Mouse (Mus musculus) urinary bladder, postnatal 36 days (tissue): ENCODE measurements around the gene Mfsd13b.
"Not testable (repeated sequence)": the region's sequence is repeated elsewhere in the genome, so short reads cannot be mapped to it uniquely, and the experiment has no call there.

ENCODE experiments used
- DNase-seq, 2 experiments: peaks; one replicate each; pipeline ENCODE4 v3.0.0; 2022; ENCODE audit warnings: low spot score in 2 of 2, mixed read lengths in 1 of 2

Mfsd13b gene

GRCm38 (mm10) chr7:120982968-120983367 is 659 bp downstream of the Mfsd13b start:
- DNase-seq = no peak

DNA sequence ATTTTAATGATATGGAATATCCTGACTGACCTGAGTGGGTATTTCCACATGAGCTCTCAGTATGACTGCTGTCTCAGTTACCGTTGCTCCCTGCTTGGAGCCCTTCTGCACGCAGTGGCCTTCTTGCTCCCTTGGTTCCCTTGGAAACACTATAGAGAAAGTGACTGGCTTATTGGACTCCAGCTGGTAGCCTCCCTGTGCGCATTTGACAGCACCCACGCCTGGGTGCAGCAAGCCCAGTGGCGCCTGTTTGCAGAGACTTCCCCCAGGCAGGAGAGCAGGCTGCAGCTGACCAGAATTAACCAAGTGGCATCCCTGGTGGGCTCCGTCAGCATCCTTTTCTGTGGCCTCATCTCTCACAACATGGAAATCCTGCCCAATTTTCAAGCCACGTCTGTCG is 8.9 kb downstream of the Mfsd13b start:
- no peak for DNase-seq

DNA sequence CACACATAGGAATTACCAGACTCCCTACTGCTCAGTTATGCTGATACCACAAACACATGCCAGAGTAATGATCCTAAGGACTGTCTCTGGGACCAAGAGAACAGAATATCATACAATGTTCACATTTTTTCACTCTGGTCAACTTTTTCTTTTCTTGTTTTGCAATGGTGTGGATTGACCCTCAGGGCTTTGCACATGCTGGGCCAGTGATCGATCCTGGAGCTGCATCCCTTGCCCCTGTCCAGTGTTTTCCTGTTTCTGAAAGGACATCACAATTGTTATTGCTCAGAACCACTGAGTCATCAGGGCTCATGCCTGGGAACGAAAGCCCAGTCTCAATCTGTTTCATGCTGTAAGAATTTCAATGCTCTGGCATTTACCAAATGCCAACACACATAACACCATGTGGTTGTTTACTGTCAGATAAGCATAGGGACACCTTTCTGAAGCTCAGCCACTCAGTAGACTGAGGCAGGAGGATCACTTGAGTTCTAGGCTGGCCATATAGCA is 16.8 kb downstream of the Mfsd13b start:
- no peak for DNase-seq

GRCm38 (mm10) chr7:121000065-121000822 is 17.9 kb downstream of the Mfsd13b start:
- DNase-seq = no peak

GRCm38 (mm10) chr7:121001879-121002278 is 19.6 kb downstream of the Mfsd13b start:
- no peak for DNase-seq

DNA sequence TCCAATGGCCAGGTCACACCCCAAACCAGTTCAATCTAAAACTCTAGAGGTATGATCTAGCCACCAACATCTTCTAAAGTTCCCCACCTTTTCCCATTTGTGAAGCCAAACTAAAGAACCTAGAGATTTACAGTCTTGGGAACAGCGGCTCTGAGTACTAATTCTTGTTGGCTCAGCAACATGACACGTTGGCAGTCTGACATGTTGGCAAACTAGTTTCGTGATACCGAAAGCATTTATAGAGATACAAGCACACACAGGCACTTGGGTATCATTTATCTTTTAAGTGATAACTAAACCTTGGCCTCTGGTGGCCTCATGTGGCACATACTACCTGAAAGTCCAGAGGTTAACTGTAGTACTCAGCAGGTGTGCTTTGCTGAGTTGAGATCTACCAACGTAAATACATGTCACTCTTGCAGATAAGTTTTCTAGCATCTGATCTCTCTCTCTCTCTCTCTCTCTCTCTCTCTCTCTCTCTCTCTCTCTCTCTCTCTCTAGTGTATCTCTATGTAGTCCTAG is 20.2 kb downstream of the Mfsd13b start:
- DNase-seq = peak in 1 of 2 experiments; percentile 30

GRCm38 (mm10) chr7:121003793-121004418 is 21.6 kb downstream of the Mfsd13b start:
- DNase-seq = no peak

DNA sequence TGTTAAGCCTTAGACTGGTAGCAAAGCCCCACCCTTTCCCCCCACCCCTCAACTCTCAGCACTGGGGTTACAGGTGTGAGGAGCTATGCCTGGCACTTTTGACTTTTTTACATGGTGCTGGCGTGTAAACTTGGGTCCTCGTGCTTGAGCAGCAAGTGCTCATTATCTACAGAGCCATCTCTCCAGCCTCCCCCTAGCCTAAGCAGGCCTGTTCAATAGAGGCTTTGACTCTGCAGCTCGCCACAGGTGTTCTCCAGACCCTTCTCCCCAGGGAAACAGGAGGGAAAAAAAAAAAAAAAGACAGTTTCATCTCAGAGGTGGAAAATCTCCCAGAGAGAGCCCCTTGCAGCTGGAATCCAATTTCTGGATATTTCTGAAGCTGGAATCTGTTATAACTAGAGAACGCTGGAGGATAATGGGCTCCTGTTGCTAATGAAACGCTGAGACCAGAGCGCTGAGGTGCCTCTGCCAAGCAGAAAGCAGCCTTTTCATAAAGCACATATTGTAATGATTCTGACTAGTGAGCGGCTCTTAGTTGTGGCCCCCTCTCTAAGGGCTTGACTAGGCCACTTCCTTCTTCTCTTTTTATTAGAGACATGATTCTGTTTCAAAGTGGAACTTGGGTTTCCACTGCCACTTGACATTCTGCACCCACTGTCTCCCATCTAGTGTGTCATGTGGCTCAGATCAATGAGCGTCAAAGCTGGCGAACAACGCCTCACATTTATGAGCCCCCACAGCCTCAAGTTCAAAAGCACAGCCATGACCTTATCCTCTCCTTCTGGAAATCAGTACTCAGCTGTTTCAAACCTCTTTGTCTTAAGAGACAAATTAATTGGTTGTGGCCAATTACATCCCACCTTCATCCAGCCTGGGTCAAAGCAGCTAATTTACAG is 29.7 kb downstream of the Mfsd13b start:
- DNase-seq = no peak

GRCm38 (mm10) chr7:121014486-121014885 is 32.2 kb downstream of the Mfsd13b start:
- DNase-seq = no peak

DNA sequence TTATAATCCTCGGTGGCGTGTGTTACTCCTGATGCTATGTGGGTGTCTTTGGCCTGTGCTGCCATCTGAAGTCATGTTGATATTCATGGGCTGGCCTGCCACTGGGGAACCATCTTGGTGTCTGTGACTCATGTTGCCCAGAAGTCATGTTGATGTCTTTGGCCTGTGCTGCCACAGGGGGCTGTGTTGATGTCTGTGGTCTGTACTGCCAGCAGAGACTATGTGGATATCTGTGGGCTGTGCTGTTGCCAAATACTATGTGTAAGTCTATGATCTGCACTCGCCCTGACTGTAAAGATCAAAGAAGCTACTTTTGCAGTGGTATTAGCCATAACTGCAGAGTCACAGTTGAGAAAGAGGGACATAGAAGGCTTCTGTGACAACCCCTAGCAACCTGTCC is 36.5 kb downstream of the Mfsd13b start:
- DNase-seq = no peak

- peak in 1 of 2 experiments; percentile 16 for DNase-seq
Measured at GRCm38 (mm10) chr7:121020277-121020676, 38.0 kb downstream of the Mfsd13b start.

DNA sequence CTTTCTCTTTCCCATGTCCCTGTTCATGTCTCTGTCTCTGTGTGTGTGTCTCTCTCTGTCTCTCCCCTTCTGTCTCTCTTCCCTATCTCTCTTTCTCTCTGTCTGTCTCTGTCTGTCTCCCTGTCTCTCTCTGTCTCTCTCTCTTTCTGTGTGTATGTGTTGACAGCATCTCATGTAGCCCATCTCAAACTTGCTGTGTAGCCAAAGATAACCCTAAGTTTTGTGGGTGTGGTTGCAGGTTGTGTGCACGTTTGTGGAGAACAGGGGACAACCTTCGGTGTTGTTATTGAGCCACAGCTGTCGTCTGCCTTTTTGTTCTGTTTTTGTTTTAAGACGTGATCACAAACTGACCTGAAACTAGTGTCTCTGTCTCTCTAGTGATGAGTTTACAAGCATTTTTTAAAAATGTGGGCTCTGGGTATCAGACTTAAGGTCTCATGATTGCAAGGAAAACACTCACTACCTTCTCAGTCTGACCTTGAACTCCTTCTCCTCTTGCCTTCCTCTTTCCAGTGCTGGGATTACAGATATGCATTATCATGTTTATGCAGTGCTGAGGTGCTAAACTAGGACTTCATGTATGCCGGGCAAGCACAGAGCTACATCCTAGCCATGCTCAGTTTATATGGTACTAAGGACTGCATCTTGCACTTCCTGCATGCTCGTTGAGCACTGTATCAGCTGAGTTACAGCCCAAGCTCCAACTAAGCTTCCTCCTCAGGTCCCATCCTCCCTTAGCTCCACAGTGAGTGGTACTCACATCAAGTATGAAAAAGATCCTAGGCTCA is 43.1 kb downstream of the Mfsd13b start:
- DNase-seq = no peak

DNA sequence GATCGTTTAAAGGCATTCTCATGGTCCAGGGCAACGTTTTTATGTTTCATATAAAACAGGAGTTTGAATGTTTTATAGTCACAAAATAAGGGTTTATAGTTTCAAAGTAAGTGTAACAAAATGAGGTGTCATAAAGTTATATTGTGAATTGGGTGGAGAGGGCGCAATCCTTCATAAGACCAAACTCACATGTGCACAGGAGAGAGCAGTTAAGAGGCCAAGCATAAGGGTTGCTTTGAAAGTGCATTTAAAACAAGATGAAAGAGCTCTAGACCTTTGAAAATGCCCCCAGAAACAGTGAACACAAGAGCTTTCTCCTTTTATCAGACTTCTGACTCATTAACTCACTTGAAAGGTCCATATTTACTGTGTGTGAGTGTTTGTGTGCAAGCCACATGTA is 44.0 kb downstream of the Mfsd13b start:
- no peak for DNase-seq

- DNase-seq = not testable (repeated sequence)
Measured at GRCm38 (mm10) chr7:121029947-121030346, 47.6 kb downstream of the Mfsd13b start.

DNA sequence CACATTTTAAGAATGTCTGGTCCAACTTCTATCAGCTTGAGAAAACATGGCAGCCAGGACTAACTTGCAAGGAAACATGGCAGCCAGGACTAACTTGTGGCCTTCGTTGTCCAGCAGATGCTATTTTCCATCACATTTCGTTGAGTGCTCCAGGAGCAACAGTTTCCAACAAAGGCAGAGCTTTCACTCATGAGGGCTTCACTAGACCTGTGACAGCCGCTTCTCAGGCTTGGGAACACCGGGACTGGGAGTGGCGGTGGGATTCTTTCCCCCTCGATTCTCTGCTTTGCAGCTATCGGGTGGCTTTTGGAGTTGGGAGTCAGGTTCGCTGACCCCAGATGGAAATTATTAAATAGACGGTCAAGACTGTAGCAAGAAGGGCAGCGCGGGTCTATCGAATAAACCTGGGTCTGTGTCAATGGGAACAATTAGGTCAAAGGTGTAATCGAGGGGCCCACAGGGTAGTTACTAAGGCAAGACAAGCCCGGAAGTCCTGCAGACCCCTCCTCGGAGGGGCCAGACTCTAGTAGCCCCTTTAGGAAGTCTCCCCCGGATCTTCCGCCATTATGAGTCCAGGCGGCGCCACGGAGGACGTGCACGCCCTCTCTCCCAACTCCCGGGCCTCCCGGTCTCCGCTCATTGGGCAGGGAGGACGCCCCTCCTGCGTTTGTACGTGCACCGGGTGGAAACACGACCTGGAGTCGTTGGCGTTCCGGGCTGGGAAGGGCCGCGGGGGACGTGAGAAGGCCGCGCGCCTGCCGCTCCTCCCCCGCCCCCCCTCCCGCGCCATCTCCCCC is 51.7 kb downstream of the Mfsd13b start, which contains the start of gene Mettl9:
Mettl9 (plus strand) TSS at position 590 of the 797 bp plus-strand sequence.
- peak; percentile 86 to 93 for DNase-seq

DNA sequence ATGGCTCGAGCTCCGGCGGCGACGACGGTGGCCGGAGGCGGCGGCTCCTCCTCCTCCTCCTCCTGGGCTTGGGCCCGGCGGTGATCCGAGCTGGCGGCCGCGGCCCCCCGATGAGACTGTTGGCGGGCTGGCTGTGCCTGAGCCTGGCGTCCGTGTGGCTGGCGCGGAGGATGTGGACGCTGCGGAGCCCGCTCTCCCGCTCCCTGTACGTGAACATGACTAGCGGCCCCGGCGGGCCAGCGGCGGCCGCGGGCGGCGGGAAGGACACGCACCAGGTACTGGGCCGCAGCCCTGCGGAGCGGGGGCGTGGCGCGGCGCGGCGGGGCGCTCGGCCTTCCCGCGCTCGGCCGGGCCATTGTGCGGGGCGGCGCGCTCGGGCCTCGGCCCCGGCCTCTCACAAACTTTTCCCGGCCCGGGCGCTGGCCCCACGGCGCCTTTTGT is 52.4 kb downstream of the Mfsd13b start:
- DNase-seq = no peak

DNA sequence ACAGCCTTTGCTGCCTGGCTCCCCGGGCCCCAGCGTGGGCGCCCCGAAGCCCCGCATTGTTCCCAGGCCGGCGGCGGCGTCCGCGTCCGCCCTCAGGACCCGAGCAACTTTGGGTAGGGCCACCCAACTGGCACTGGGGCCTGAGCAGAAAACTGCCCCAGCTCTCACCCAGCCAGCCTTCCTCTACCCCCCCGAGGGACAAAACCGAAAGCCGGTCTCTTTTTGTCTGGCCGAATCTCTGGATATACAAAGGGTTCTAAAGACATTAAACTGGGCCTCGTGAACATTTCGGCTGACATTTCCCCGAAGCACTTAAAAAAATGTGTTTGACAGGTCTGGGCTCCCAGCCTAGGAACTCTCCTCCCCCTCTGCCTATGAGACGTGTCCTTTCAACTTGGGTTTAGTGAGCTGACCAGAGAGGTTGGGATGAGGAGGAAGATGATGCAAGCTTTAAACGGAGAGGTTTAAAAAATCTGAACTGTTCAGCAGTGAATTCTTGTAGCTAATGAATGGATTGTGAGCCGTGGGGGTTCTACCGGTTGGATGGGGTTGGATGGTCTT is 52.9 kb downstream of the Mfsd13b start:
- DNase-seq = peak; percentile 36 to 44

DNA sequence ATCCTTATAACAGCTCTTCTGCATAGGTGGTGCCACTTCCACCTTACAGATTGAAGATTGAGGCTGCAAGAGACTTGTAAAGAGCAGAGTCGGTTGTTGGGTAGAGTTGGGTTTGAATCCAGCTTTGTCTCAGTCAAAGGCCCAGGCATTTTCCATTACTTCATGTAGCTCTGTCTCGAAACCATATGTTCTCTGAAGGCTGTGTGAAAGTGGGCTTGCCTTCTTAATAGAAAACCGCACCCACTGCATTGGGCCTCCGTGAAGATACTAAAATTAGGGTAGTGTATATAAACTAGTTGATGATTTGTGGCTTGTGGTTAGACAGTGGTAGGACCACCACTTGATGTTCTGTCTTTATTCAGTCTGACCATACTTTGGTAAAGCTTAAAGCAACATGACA is 58.3 kb downstream of the Mfsd13b start:
- DNase-seq = no peak

DNA sequence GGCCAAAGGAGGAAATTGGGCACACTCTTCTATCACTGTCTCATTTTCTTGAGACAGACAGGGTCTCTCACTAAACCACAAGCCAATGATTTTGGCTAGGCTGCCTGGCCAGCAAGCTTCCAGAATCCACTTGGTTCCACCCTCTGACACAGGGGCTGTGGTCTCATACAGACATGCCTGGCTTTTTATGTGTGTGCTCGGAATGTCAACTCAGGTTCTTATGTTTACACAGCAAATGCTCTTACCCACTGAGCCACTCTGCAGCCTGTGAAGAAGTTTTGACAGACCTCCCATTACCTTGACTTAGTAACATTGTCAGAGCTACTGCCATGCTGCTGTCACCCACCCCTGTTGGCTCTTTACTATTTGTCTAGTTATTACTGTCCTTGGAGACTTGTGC is 59.7 kb downstream of the Mfsd13b start:
- no peak for DNase-seq

- no peak for DNase-seq
Measured at GRCm38 (mm10) chr7:121043004-121043403, 60.7 kb downstream of the Mfsd13b start.
